Mouse (Mus musculus): ENCODE data around the gene 1110032A03Rik. TPM values are rescaled to one million over a fixed set of nuclear protein-coding genes. Genes with fewer than 3 reads are reported as not detected.

Gene 1110032A03Rik
- total and polyA plus RNA-seq, 2 experiments: 41.1 to 58.8 TPM

- no peak within 1 kb of the TSS for H3K4me3 ChIP-seq (ENCODE audit: insufficient read depth, low read depth, low read length)
- peaks cover 2% of the 10 kb centered on the region; the same call in 1 of the 2 replicates for H3K36me3 ChIP-seq (ENCODE audit: control insufficient read depth, insufficient read depth, low read length)
- no peaks in the 10 kb centered on the region for H3K27me3 ChIP-seq (ENCODE audit: control insufficient read depth, insufficient read depth, low read length)
- 7% methylated on average over 36 of the region's 36 CpGs for WGBS
- no peak within 1 kb of the TSS for H3K9ac ChIP-seq (ENCODE audit: low read depth, low read length)
- H3K4me1 ChIP-seq (ENCODE audit: control insufficient read depth, insufficient read depth, low read length): peaks cover 3% of the 10 kb centered on the region; the same call in 1 of the 2 replicates
- H3K79me2 ChIP-seq (ENCODE audit: control insufficient read depth, insufficient read depth, low read length): no peaks in the 10 kb centered on the region; the same call in 1 of the 2 replicates
- peak; percentile 88 for DNase-seq (ENCODE audit: extremely low read depth, low read depth, low spot score)
- no peak for TF ChIP-seq POLR2A (IDR thresholded peaks at IDR 0.05; ENCODE audit: extremely low read depth, insufficient read depth, low read length)
- TF ChIP-seq CTCF (IDR thresholded peaks at IDR 0.05; ENCODE audit: low read depth, low read length): no peak
- H3K27ac ChIP-seq (replicated peaks; ENCODE audit: insufficient read depth, low read depth, low read length): peak within 1 kb of the TSS; percentile 55
Measured at GRCm38 (mm10) chr9:50738914-50739870, 36.1 kb downstream of the 1110032A03Rik start, which contains the start of gene Dixdc1. Gene Dixdc1, minus strand, starts transcription at chr9:50739517.

DNA sequence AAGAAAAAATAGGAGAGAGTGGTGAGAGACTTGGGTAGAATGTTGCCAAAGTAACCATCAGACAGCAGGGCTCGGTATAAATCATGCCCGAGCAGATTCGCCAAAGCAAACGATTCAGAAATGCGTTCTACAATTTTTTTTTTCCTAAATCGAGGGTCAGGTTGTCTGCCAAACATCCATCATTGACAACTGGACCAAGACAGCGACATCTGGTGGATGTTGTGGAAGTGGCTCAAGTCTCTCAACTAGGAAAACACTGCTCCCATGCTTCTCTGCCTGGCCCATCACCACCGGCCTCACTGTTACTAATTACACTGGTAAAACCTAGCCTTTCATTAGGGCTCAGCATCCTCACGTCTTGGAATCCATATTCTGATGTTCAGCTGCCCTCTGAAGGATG, 40.3 kb downstream of the 1110032A03Rik start:
- under 1% methylated on average over 9 of the region's 9 CpGs for WGBS
- DNase-seq (ENCODE audit: extremely low read depth, low read depth, low spot score): peak; percentile 67
- H3K4me3 ChIP-seq (ENCODE audit: insufficient read depth, low read depth, low read length): no peak overlapping the region
- H3K27ac ChIP-seq (replicated peaks; ENCODE audit: insufficient read depth, low read depth, low read length): no peak overlapping the region
- no peaks in the 10 kb centered on the region for H3K27me3 ChIP-seq (ENCODE audit: control insufficient read depth, insufficient read depth, low read length)
- no peak for TF ChIP-seq POLR2A (IDR thresholded peaks at IDR 0.05; ENCODE audit: extremely low read depth, insufficient read depth, low read length)
- peak; percentile 67 for TF ChIP-seq CTCF (IDR thresholded peaks at IDR 0.05; ENCODE audit: low read depth, low read length)
- peaks cover 3% of the 10 kb centered on the region; the same call in 1 of the 2 replicates for H3K4me1 ChIP-seq (ENCODE audit: control insufficient read depth, insufficient read depth, low read length)
- H3K79me2 ChIP-seq (ENCODE audit: control insufficient read depth, insufficient read depth, low read length): no peaks in the 10 kb centered on the region
- no peak overlapping the region for H3K9ac ChIP-seq (ENCODE audit: low read depth, low read length)
- H3K36me3 ChIP-seq (ENCODE audit: control insufficient read depth, insufficient read depth, low read length): no peaks in the 10 kb centered on the region

DNA sequence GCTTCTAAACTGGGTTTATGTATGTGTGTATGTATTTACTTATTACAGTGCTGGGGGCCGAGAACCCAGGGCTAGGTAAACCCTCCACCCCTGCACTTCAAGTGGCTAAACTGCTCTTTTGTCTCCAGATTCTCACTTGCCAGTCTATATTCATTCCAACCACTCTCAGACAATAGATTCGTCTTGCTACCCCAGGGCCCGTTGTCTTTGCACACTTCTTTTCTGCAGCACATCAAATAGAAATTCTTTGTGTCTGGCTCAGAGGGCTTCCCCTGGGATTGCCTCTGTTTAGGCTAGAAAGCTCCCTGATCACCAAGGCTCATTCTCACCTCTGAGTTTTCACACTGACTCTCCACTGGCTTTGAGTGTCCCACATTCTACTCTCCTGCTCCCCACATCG, 42.8 kb downstream of the 1110032A03Rik start:
- Histone ChIP-seq H3K27me3 (ENCODE audit: control insufficient read depth, insufficient read depth, low read length) (peaks cover 5% of the 10 kb centered on the region), H3K4me3 (ENCODE audit: insufficient read depth, low read depth, low read length) (no peak overlapping the region), H3K27ac (replicated peaks; ENCODE audit: insufficient read depth, low read depth, low read length) (no peak overlapping the region), H3K79me2 (ENCODE audit: control insufficient read depth, insufficient read depth, low read length) (no peaks in the 10 kb centered on the region), H3K4me1 (ENCODE audit: control insufficient read depth, insufficient read depth, low read length) (peaks cover 3% of the 10 kb centered on the region), H3K9ac (ENCODE audit: low read depth, low read length) (no peak overlapping the region), H3K36me3 (ENCODE audit: control insufficient read depth, insufficient read depth, low read length) (no peaks in the 10 kb centered on the region)
- no peak for DNase-seq (ENCODE audit: extremely low read depth, low read depth, low spot score)
- TF ChIP-seq CTCF (IDR thresholded peaks at IDR 0.05; ENCODE audit: low read depth, low read length): no peak
- no peak for TF ChIP-seq POLR2A (IDR thresholded peaks at IDR 0.05; ENCODE audit: extremely low read depth, insufficient read depth, low read length)
- WGBS: 69% methylated on average over 4 of the region's 4 CpGs

GRCm38 (mm10) chr9:50729600-50729999, 45.7 kb downstream of the 1110032A03Rik start:
- no peak overlapping the region for H3K9ac ChIP-seq (ENCODE audit: low read depth, low read length)
- H3K36me3 ChIP-seq (ENCODE audit: control insufficient read depth, insufficient read depth, low read length): no peaks in the 10 kb centered on the region
- WGBS: 70% methylated on average over 4 of the region's 4 CpGs
- peaks cover 3% of the 10 kb centered on the region; the same call in 1 of the 2 replicates for H3K4me1 ChIP-seq (ENCODE audit: control insufficient read depth, insufficient read depth, low read length)
- H3K27me3 ChIP-seq (ENCODE audit: control insufficient read depth, insufficient read depth, low read length): peaks cover 5% of the 10 kb centered on the region
- no peak overlapping the region for H3K4me3 ChIP-seq (ENCODE audit: insufficient read depth, low read depth, low read length)
- TF ChIP-seq CTCF (IDR thresholded peaks at IDR 0.05; ENCODE audit: low read depth, low read length): no peak
- TF ChIP-seq POLR2A (IDR thresholded peaks at IDR 0.05; ENCODE audit: extremely low read depth, insufficient read depth, low read length): no peak
- H3K27ac ChIP-seq (replicated peaks; ENCODE audit: insufficient read depth, low read depth, low read length): no peak overlapping the region
- DNase-seq (ENCODE audit: extremely low read depth, low read depth, low spot score): no peak
- H3K79me2 ChIP-seq (ENCODE audit: control insufficient read depth, insufficient read depth, low read length): no peaks in the 10 kb centered on the region

DNA sequence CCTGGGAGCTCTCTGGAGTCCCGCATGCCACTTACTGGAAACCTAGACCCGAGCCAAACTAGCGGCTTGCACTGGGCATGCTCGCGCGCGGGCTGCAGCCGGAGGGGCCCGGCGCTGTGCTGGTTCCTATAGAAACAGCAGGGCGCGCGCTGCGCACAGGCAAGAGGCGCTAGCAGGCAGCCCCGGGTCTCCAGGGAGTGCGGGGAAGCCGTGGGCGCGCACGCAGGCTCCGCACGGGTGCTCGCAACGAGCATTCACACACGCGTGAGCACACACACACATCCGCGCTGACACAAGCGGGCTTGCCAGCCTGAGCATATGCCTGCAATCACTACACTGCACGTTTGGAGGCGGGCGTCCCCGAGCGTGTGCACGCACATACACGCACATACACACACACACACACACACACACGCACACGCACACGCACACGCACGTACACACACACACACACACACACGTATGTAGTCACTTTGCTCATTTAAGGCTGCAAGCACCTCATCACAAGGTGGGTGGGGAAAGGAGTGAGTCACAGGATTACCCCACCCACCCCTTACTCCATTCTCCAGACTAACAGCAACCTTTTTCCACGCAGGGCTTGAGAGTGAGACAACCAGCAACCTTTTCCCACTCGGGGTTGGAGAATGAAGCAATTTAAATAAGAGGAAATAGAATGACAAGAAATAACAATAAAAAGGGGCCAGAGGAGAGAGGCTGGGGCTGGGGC, 47.2 kb downstream of the 1110032A03Rik start:
- no peak for TF ChIP-seq POLR2A (IDR thresholded peaks at IDR 0.05; ENCODE audit: extremely low read depth, insufficient read depth, low read length)
- TF ChIP-seq CTCF (IDR thresholded peaks at IDR 0.05; ENCODE audit: low read depth, low read length): no peak
- WGBS: 2% methylated on average over 45 of the region's 45 CpGs
- no peak for DNase-seq (ENCODE audit: extremely low read depth, low read depth, low spot score)

More for the DNA sequence above, 47.2 kb downstream of the 1110032A03Rik start:
- Histone ChIP-seq H3K27ac (replicated peaks; ENCODE audit: insufficient read depth, low read depth, low read length) (no peak overlapping the region), H3K9ac (ENCODE audit: low read depth, low read length) (peak overlapping the region; percentile 6), H3K79me2 (ENCODE audit: control insufficient read depth, insufficient read depth, low read length) (no peaks in the 10 kb centered on the region), H3K4me1 (ENCODE audit: control insufficient read depth, insufficient read depth, low read length) (peaks cover 10% of the 10 kb centered on the region), H3K4me3 (ENCODE audit: insufficient read depth, low read depth, low read length) (peak overlapping the region; percentile 45; the same call in 1 of the 2 replicates), H3K27me3 (ENCODE audit: control insufficient read depth, insufficient read depth, low read length) (peaks cover 5% of the 10 kb centered on the region), H3K36me3 (ENCODE audit: control insufficient read depth, insufficient read depth, low read length) (no peaks in the 10 kb centered on the region)

All from liver, adult 2 months (tissue).